Mouse (Mus musculus): Measurements from ENCODE around the gene Mmp14. TPM values are rescaled to one million over a fixed set of nuclear protein-coding genes. Genes with fewer than 3 reads are reported as not detected.

Mmp14 gene
- polyA plus RNA-seq, 1 experiment from 2014 or later = 76.1 TPM

DNA sequence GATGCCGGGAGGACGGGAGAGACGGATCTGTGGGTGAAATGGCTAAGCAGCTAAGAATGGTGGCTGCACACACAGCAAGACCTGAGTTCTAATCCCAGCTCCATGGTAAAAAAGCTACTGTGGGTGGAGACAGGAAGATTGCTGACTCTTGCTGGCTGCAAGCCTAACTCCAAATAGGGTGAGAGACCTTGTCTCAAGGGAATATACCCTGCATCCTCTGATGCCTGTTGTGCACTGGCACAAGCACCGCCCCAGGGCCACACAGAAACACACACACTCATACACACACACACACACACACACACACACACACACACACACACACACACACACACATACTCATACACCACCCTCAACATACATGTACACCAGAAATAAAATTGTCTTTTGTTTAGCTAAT, 14.6 kb upstream of the Mmp14 start:
- H3K27ac ChIP-seq = no peak overlapping the region
- WGBS = 49% methylated on average over 4 of the region's 4 CpGs
- H3K36me3 ChIP-seq = no peaks in the 10 kb centered on the region
- no peak for DNase-seq (ENCODE audit: low spot score)
- H3K4me1 ChIP-seq (replicated peaks) = peaks cover 39% of the 10 kb centered on the region
- no peaks in the 10 kb centered on the region for H3K9me3 ChIP-seq
- no peak overlapping the region for H3K4me3 ChIP-seq
- H3K27me3 ChIP-seq (ENCODE audit: insufficient read depth, poor library complexity, severe bottlenecking) = peaks cover 55% of the 10 kb centered on the region

DNA sequence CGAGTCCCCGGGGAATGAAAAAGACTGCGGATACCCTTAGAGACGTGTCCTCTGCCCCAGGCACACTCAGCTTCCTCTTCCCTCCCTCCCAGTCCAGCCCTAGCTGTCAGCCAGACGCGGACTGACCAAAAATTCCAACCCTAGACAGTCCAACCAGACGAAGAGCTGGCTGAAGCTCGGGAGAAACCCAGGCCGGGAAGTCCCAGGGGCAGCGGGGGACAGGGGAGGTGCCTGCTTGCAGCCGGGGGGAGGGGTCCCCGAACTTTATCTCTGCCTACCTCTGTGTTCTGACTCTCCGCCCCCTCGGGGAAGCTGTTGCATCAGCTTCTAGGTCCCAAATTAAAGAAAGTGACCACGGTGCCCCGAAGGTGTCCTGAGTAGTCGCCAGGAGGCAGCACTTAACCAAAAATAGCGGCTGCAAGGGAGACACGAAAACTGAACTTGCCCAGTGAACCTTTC, 13.8 kb upstream of the Mmp14 start, which contains the start of gene Slc7a7:
Slc7a7 (minus strand) TSS at position 158 of the 459 bp plus-strand sequence.
- Histone ChIP-seq H3K36me3 (no peaks in the 10 kb centered on the region), H3K4me1 (replicated peaks) (peaks cover 39% of the 10 kb centered on the region), H3K27me3 (ENCODE audit: insufficient read depth, poor library complexity, severe bottlenecking) (peaks cover 55% of the 10 kb centered on the region), H3K9me3 (no peaks in the 10 kb centered on the region), H3K4me3 (peak within 1 kb of the TSS; percentile 34), H3K27ac (peak within 1 kb of the TSS; percentile 45; the same call in 1 of the 2 replicates)
- peak; percentile 45 for DNase-seq (ENCODE audit: low spot score)
- WGBS = 2% methylated on average over 19 of the region's 19 CpGs

DNA sequence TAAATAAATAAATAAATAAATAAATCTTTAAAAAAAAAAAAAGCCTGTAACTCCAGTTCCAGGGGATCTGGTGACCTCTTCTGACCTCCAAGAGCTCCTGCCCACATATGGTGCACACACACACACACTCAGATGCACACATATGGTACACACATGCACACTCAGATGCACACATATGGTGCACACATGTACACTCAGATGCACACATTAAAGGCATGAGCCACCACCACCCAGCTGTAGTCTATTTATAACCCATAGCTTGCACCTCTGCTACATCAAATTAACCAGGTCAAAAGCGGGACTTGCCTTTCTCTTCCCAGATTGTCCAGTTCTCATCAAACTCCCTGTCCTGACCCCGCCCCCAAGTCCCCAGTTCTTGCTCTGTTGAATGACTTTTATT, 10.4 kb upstream of the Mmp14 start:
- H3K4me3 ChIP-seq = no peak overlapping the region
- peaks cover 18% of the 10 kb centered on the region for H3K4me1 ChIP-seq (replicated peaks)
- DNase-seq (ENCODE audit: low spot score) = no peak
- H3K36me3 ChIP-seq = no peaks in the 10 kb centered on the region
- no peaks in the 10 kb centered on the region for H3K9me3 ChIP-seq
- no peak overlapping the region for H3K27ac ChIP-seq
- peaks cover 24% of the 10 kb centered on the region for H3K27me3 ChIP-seq (ENCODE audit: insufficient read depth, poor library complexity, severe bottlenecking)
- 85% methylated on average over 2 of the region's 2 CpGs for WGBS

DNA sequence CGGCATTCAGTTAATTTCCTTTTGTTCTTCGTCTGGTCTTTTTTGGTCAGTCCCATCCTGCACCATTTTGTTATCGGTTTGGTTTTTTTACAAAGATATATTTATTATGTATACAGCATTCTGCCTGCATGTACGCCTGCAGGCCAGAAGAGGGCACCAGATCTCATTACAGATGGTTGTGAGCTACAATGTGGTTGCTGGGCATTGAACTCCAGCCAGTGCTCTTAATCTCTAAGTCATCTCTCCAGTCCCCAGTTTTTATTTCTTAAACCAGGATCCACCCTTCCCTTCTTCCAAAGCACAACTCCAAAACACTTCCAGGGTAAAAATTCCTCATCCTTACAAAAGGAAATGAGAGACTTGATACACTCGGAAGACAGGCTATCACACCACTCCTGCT, 8.0 kb upstream of the Mmp14 start:
- Histone ChIP-seq H3K4me3 (no peak overlapping the region), H3K9me3 (no peaks in the 10 kb centered on the region), H3K36me3 (peaks cover 3% of the 10 kb centered on the region; the same call in 1 of the 2 replicates), H3K27ac (no peak overlapping the region), H3K4me1 (replicated peaks) (peaks cover 20% of the 10 kb centered on the region), H3K27me3 (ENCODE audit: insufficient read depth, poor library complexity, severe bottlenecking) (0 out of 2 replicates have a peak, but pooled peaks cover 5% of the 10 kb centered on the region)
- 58% methylated on average over 5 of the region's 5 CpGs for WGBS
- DNase-seq (ENCODE audit: low spot score) = no peak

DNA sequence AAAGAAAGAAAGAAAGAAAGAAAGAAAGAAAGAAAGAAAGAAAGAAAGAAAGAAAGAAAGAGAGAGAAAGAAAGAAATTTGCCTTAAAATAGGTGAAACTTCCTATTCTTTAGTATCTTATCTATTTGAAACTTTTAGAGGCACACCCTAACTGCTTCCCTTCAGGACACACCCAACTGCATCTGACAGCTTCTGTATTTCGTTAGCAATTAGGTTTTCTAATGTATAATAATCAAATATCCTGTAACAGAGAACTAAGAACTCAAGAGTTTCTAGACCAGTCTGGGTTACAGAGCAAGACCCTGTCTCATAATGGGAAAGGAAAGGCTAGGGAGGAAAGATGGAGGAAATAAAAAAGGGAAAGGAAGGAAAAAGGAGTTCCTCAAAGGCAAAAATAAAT, 6.8 kb upstream of the Mmp14 start:
- Histone ChIP-seq H3K4me3 (no peak overlapping the region), H3K36me3 (peaks cover 15% of the 10 kb centered on the region), H3K27me3 (ENCODE audit: insufficient read depth, poor library complexity, severe bottlenecking) (no peaks in the 10 kb centered on the region), H3K27ac (no peak overlapping the region), H3K4me1 (replicated peaks) (peaks cover 24% of the 10 kb centered on the region), H3K9me3 (no peaks in the 10 kb centered on the region)
- DNase-seq (ENCODE audit: low spot score) = no peak
- WGBS = 90% methylated on average over 1 of the region's 1 CpGs

DNA sequence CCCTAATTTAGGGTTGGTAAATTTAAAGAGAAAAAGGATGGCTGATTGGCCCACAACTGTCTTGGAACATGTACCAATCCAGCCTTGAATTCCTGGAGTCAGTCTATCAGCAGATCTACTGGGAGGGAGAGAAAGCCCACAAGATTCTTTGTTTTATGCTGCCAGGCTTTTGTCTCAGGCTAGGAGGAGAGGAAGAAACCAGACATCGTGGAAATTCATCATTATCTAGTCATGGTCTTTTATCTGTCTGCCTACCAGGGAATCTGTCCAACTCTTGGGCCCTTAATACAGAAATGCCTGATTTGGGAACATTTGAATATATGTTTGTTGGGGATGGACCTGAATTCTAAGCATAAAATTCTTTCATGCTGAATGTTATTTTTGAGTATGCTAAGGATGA, 5.9 kb upstream of the Mmp14 start:
- DNase-seq (ENCODE audit: low spot score) = no peak
- no peaks in the 10 kb centered on the region for H3K9me3 ChIP-seq
- WGBS = 84% methylated on average over 1 of the region's 1 CpGs
- peaks cover 33% of the 10 kb centered on the region for H3K4me1 ChIP-seq (replicated peaks)
- H3K4me3 ChIP-seq = peak overlapping the region; percentile 71; the same call in 1 of the 2 replicates
- no peak overlapping the region for H3K27ac ChIP-seq
- peaks cover 19% of the 10 kb centered on the region for H3K36me3 ChIP-seq
- no peaks in the 10 kb centered on the region for H3K27me3 ChIP-seq (ENCODE audit: insufficient read depth, poor library complexity, severe bottlenecking)

DNA sequence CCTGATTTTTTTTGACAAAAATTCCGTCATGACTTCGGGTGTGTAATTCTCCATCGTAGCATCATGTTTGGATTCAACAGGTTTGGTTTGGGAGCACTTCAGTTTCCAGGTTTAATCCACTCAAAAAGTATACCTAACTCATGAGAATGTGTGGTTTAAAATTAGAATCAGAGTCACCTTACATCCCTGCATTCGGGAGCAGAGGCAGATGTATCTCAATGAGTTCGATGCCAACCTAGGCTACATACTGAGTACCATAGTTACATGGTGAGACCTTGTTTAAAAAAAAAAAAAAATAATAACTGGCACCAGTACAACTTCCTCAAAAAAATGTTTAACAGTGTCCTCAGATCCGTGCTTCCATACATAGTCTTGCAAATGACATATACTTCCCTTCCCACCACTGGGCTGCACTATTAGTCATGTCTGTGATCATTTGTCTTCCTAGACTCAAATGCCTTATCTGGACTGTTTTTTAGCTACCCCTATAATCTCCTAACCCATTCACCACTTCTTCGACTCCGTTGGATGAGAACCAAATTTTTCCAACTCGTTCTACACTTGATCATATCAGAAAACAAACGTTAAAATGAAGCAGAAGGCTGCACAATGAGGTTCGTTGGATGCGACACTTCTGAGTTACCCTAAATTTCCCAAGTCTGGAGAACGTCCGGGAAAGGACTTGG, 5.3 kb upstream of the Mmp14 start:
- no peak for DNase-seq (ENCODE audit: low spot score)
- H3K27ac ChIP-seq = peak overlapping the region; percentile 94
- H3K4me1 ChIP-seq (replicated peaks) = peaks cover 39% of the 10 kb centered on the region
- no peaks in the 10 kb centered on the region for H3K27me3 ChIP-seq (ENCODE audit: insufficient read depth, poor library complexity, severe bottlenecking)
- H3K9me3 ChIP-seq = no peaks in the 10 kb centered on the region
- peak overlapping the region; percentile 71 for H3K4me3 ChIP-seq
- WGBS = 35% methylated on average over 14 of the region's 14 CpGs
- peaks cover 19% of the 10 kb centered on the region for H3K36me3 ChIP-seq

DNA sequence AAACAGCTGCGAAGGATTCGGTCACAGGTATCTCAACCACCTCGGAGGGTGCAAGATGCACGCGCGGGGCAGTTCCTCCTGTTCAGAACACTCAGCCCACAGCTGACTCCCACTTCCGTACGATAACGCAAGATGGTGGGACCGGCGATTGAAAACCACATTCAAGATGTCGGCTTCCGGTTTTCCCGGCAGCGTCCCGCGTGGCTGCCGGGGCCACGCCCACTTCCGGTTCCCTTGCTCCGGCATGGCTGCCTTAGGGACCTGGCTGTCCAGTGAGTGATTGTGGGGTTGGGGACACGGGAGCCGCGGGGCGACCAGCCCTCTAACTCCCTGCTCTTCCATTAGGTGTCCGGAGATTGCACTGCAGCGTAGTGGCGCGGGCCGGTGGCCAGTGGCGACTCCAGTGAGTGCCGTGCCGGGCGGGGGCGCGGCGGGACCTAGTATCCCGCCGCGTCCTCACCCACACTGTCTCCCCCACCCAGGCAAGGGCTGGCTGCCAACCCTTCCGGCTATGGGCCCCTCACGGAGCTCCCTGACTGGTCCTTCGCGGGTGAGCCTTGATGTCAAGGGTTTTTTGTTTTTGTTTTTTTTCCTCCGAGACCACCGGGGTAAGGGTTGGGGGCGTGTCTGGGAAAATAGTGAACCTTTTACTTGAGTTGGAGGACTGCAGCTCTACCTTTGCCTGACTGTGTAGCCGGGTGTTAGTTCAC, 4.6 kb upstream of the Mmp14 start, which contains the start of gene Mrpl52:
Mrpl52 (plus strand) TSS at position 221 of the 710 bp plus-strand sequence.
- Histone ChIP-seq H3K27me3 (ENCODE audit: insufficient read depth, poor library complexity, severe bottlenecking) (no peaks in the 10 kb centered on the region; the same call in 1 of the 2 replicates), H3K9me3 (no peaks in the 10 kb centered on the region), H3K27ac (peak within 1 kb of the TSS; percentile 94), H3K4me3 (peak within 1 kb of the TSS; percentile 71), H3K4me1 (replicated peaks) (peaks cover 46% of the 10 kb centered on the region), H3K36me3 (peaks cover 19% of the 10 kb centered on the region)
- peak; percentile 94 for DNase-seq (ENCODE audit: low spot score)
- under 1% methylated on average over 48 of the region's 48 CpGs for WGBS

DNA sequence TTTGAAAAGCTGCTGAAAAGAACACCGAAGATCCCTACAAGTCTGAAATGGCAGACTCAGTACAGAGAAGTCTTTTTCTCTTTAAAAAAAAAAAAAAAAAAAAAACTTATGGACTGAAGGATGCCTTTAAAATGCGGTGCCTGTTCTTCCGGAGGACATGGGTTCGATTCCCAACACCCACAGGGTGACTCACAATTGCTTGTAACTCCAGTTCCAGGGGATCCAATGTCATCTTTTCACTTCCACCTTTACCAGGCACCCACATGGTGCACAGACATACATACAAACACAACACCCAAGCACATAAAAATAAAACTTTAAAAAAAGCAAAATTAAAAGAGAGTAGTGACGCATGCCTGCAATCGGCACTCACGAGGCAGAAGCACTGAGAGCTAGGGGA, 3.7 kb upstream of the Mmp14 start:
- peak overlapping the region; percentile 71 for H3K4me3 ChIP-seq
- H3K9me3 ChIP-seq = no peaks in the 10 kb centered on the region
- WGBS = 93% methylated on average over 7 of the region's 7 CpGs
- no peak overlapping the region for H3K27ac ChIP-seq
- H3K4me1 ChIP-seq (replicated peaks) = peaks cover 54% of the 10 kb centered on the region
- H3K27me3 ChIP-seq (ENCODE audit: insufficient read depth, poor library complexity, severe bottlenecking) = peaks cover 2% of the 10 kb centered on the region
- no peak for DNase-seq (ENCODE audit: low spot score)
- H3K36me3 ChIP-seq = peaks cover 19% of the 10 kb centered on the region

DNA sequence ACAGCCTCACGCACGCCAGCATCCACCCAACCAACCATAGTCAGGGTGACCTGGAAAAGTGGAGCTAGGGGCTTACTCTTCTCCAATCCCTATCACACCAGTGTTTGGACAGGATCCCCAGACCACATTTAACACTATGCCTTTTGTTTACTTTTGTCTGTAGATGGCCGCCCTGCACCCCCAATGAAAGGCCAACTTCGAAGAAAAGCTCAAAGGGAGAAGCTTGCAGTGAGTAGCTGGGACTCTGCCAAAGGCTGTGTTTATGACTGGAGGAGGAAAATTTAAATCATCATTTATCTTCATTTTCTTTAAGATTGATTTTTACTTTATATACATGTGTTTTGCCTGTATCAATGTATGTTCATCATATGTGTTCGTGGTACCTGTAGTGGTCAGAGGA, 3.0 kb upstream of the Mmp14 start:
- no peak overlapping the region for H3K27ac ChIP-seq
- 93% methylated on average over 5 of the region's 5 CpGs for WGBS
- peaks cover 19% of the 10 kb centered on the region for H3K36me3 ChIP-seq
- no peak for DNase-seq (ENCODE audit: low spot score)
- H3K4me3 ChIP-seq = no peak overlapping the region
- H3K4me1 ChIP-seq (replicated peaks) = peaks cover 62% of the 10 kb centered on the region
- peaks cover 9% of the 10 kb centered on the region for H3K27me3 ChIP-seq (ENCODE audit: insufficient read depth, poor library complexity, severe bottlenecking)
- no peaks in the 10 kb centered on the region for H3K9me3 ChIP-seq

DNA sequence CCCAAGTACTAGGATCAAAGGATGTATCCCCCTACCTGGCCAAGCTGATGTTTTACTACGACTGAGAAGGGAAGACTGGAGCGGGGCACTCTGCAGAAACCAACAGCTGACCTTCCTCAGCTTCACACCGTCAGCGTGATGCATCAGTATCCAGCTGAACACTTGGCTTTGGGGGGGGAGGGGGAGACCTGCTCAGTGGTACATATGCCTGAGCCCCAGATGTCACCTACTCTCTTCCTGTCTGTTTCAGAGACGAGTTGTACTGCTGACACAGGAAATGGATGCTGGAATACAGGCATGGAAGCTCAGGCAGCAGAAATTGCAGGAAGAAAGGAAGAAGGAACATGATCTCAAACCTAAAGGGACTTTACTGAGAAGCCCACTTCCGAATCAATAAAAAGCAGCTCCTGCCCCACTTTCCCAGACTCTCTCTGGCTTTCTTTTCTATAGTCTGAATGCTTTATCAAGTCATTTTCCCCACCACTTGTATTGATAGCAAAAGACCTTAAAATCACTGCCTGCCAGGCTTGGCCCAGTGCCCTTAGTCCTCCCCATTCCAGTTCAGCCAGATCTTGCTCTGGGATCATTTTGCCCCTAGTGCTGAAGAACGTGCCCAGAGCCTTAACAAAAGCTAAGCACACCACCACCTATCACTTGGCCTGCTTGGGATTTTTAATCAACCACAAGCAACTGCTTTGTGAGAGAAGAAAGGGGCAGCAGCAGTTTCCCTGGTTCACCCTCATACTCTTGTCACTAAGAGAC, 1.9 kb upstream of the Mmp14 start:
- peak overlapping the region; percentile 78; the same call in 1 of the 2 replicates for H3K4me3 ChIP-seq
- H3K4me1 ChIP-seq (replicated peaks) = peaks cover 73% of the 10 kb centered on the region
- 73% methylated on average over 7 of the region's 7 CpGs for WGBS
- H3K27me3 ChIP-seq (ENCODE audit: insufficient read depth, poor library complexity, severe bottlenecking) = peaks cover 9% of the 10 kb centered on the region
- H3K36me3 ChIP-seq = peaks cover 22% of the 10 kb centered on the region
- H3K9me3 ChIP-seq = no peaks in the 10 kb centered on the region
- H3K27ac ChIP-seq = peak overlapping the region; percentile 98
- no peak for DNase-seq (ENCODE audit: low spot score)

DNA sequence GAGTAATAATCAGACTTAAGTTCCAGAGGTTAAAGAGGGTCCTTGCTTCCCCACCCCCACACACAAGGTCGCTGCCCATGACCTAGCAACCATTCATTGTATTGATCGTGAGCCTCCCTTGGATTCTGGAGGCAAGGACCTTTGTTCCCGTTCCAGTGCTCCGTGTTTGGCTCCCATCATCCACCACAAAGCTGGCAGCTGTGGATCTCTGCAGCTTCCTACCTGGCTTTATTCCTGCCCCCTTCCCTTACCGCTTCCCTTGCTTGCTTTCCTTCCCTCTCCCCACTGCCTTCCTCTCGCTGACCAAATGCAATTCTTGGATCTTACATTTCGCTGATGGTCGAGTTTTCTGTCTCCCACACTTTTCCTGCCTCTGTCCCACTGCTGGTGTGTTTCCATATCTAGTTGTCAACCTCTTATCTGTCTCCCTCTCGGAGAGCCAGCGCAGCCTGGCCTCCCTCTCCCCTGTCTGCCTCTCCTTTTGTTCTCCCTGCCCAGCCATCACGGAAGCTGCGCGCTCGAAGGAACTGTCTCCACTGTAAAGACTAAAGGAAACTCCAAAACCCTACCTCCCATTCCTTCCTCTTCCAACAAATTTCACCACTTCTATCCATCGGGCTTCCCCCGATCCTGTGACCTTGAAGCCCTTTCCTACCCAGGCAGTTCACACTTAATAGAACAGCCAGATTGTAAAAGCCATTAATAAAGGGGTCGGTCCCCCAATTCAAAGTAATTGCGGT, 836 bp upstream of the Mmp14 start:
- Histone ChIP-seq H3K4me3 (peak overlapping the region; percentile 78), H3K36me3 (peaks cover 28% of the 10 kb centered on the region), H3K9me3 (no peaks in the 10 kb centered on the region), H3K27ac (peak overlapping the region; percentile 98), H3K27me3 (ENCODE audit: insufficient read depth, poor library complexity, severe bottlenecking) (peaks cover 9% of the 10 kb centered on the region), H3K4me1 (replicated peaks) (peaks cover 82% of the 10 kb centered on the region)
- DNase-seq (ENCODE audit: low spot score) = peak; percentile 63
- 3% methylated on average over 18 of the region's 18 CpGs for WGBS
